Mouse (Mus musculus): Measurements from ENCODE around the gene Btg1. TPM values are rescaled to one million over a fixed set of nuclear protein-coding genes. Genes with fewer than 3 reads are reported as not detected.

Btg1 gene
- 98.7 TPM for polyA plus RNA-seq (2014; fragmentation: Illumina TruSeq; extraction: RNeasy Lipid Tissue Mini Kit (QIAGEN cat#74804); ENCODE audit: low read depth, low replicate concordance)

GRCm38 (mm10) chr10:96616709-96617116 is at the start of gene Btg1:
Gene Btg1, plus strand, starts transcription at chr10:96617006.

All from adrenal gland, adult 10 weeks (tissue).